Mouse (Mus musculus): Measurements from ENCODE around the gene Gm11639.

DNA sequence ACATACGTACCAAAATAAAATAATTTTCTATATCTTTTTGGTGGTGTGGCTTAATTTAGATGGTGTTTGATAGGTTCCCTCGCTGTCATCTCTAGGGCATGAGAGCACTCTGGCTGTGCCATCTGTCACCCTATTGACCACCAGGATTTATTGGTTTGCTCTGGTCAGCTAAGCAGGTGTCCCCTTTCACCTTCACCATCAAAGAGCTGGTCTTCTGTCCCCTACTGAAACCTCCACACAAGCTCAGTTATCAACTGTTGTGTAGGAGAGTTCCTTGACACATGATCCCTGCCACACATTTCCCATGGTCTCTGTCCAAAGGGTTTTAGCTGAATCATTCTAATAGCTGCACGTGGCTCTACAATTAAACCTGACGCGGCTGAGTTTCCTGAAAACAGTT is 455.6 kb downstream of the Gm11639 start:
- TF ChIP-seq CTCF (IDR thresholded peaks at IDR 0.05; ENCODE audit: low read depth) (no peak), EP300 (IDR thresholded peaks at IDR 0.05; ENCODE audit: low read depth) (no peak)

Data from heart, postnatal 0 days (tissue).